12 mouse cellular contexts compared by ENCODE assay signal in the genomic region with DNA sequence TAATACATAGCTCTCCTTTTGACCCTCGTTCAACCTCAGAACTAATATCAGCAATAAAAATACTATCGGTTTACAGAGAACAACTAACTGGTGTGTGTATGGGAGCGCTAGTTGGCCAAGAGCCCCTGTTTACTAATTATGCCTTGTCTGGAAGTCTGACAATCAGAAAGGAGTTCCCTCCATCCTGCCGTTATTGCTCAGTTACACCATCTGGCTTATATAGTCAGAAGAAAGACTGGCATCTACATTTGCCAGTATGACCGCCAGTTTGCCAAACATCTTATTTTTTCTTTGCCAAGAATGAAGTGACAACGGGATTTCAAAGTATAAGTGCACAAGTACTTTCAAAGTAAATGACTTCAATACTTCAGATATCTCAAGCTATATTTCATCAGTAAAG.
"Had no signal": no experiment of that assay in that cellular context is flagged by ENCODE, and none has a peak within 500 bp of the region (broad histone marks: within the 10 kb centered on the region; RNA-seq: fewer than 3 reads in every experiment).

No protein-coding gene starts in this region.

- H3K4me3 ChIP-seq: left cerebral cortex, adult 2 months; liver, embryonic 13.5 days had no signal

- H3K4me2 ChIP-seq: liver, embryonic 13.5 days; midbrain, embryonic 11.5 days had no signal

- DNase-seq: kidney, postnatal 14 days; kidney, postnatal 4 days; layer of hippocampus, postnatal 36 days; liver, embryonic 13.5 days; lung, adult 2 months; lung, postnatal 14 days; lung, postnatal 4 days; midbrain, embryonic 14.5 days; thymus, adult 18-20 months; thymus, postnatal 36 days had no signal

- H3K9me3 ChIP-seq: liver, embryonic 13.5 days had no signal

- H3K36me3 ChIP-seq: liver, embryonic 13.5 days had no signal

- H3K9ac ChIP-seq: liver, embryonic 13.5 days had no signal

- H3K27me3 ChIP-seq: liver, embryonic 13.5 days had no signal

- H3K27ac ChIP-seq: left cerebral cortex, adult 2 months; liver, embryonic 13.5 days had no signal
